Mouse (Mus musculus): ENCODE results near the gene Prkar2a. TPM values are rescaled to one million over a fixed set of nuclear protein-coding genes. Genes with fewer than 3 reads are reported as not detected.
A peak's percentile ranks its signal among the peaks of the same experiment; 100 is the strongest.

Gene Prkar2a
- polyA plus RNA-seq, 1 experiment from 2014 or later = 55.8 TPM

- peak overlapping the region; percentile 21 for H3K4me2 ChIP-seq
- H3K4me3 ChIP-seq (replicated peaks) = no peak overlapping the region
- no peak for ATAC-seq (ENCODE audit: low FRiP score)
- H3K27ac ChIP-seq = no peak overlapping the region
- 95% methylated on average over 2 of the region's 2 CpGs for WGBS
- no peak overlapping the region for H3K9ac ChIP-seq
- no peaks in the 10 kb centered on the region for H3K27me3 ChIP-seq
- H3K4me1 ChIP-seq = peaks cover 70% of the 10 kb centered on the region
- peaks cover 10% of the 10 kb centered on the region; the same call in 1 of the 2 replicates for H3K36me3 ChIP-seq (replicated peaks)
- H3K9me3 ChIP-seq = no peaks in the 10 kb centered on the region
Measured at GRCm38 (mm10) chr9:108787080-108787479, 98.0 kb downstream of the Prkar2a start.

GRCm38 (mm10) chr9:108788713-108789112 is 99.6 kb downstream of the Prkar2a start:
- 82% methylated on average over 3 of the region's 3 CpGs for WGBS
- ATAC-seq (ENCODE audit: low FRiP score) = no peak
- no peaks in the 10 kb centered on the region for H3K27me3 ChIP-seq
- H3K9me3 ChIP-seq = no peaks in the 10 kb centered on the region
- H3K4me3 ChIP-seq (replicated peaks) = no peak overlapping the region
- peaks cover 79% of the 10 kb centered on the region for H3K4me1 ChIP-seq
- no peak overlapping the region for H3K9ac ChIP-seq
- no peak overlapping the region for H3K27ac ChIP-seq
- no peak overlapping the region for H3K4me2 ChIP-seq
- H3K36me3 ChIP-seq (replicated peaks) = peaks cover 13% of the 10 kb centered on the region; the same call in 1 of the 2 replicates

- Histone ChIP-seq H3K27ac (no peak overlapping the region), H3K36me3 (replicated peaks) (peaks cover 24% of the 10 kb centered on the region), H3K4me1 (peaks cover 90% of the 10 kb centered on the region), H3K4me2 (no peak overlapping the region), H3K9me3 (no peaks in the 10 kb centered on the region), H3K4me3 (replicated peaks) (no peak overlapping the region), H3K9ac (no peak overlapping the region), H3K27me3 (no peaks in the 10 kb centered on the region)
- 91% methylated on average over 1 of the region's 1 CpGs for WGBS
- no peak for ATAC-seq (ENCODE audit: low FRiP score)
Measured at GRCm38 (mm10) chr9:108792307-108792706, 103.2 kb downstream of the Prkar2a start.

- Histone ChIP-seq H3K9me3 (no peaks in the 10 kb centered on the region), H3K4me1 (peaks cover 90% of the 10 kb centered on the region), H3K9ac (no peak overlapping the region), H3K27me3 (no peaks in the 10 kb centered on the region), H3K4me2 (no peak overlapping the region), H3K27ac (no peak overlapping the region), H3K4me3 (replicated peaks) (no peak overlapping the region), H3K36me3 (replicated peaks) (peaks cover 28% of the 10 kb centered on the region)
- ATAC-seq (ENCODE audit: low FRiP score) = no peak
- WGBS = 44% methylated on average over 3 of the region's 3 CpGs
Measured at GRCm38 (mm10) chr9:108792730-108793129, 103.6 kb downstream of the Prkar2a start.

- Histone ChIP-seq H3K36me3 (replicated peaks) (peaks cover 52% of the 10 kb centered on the region), H3K4me1 (peaks cover 66% of the 10 kb centered on the region), H3K4me2 (no peak overlapping the region), H3K27me3 (no peaks in the 10 kb centered on the region), H3K27ac (no peak overlapping the region), H3K9me3 (no peaks in the 10 kb centered on the region), H3K4me3 (replicated peaks) (no peak overlapping the region), H3K9ac (no peak overlapping the region)
- 68% methylated on average over 2 of the region's 2 CpGs for WGBS
- ATAC-seq (ENCODE audit: low FRiP score) = no peak
Measured at GRCm38 (mm10) chr9:108795281-108795680, 106.2 kb downstream of the Prkar2a start.

GRCm38 (mm10) chr9:108795762-108796161 is 106.6 kb downstream of the Prkar2a start:
- Histone ChIP-seq H3K9me3 (no peaks in the 10 kb centered on the region), H3K4me1 (peaks cover 66% of the 10 kb centered on the region), H3K9ac (peak overlapping the region; percentile 12; the same call in 1 of the 2 replicates), H3K27ac (peak overlapping the region; percentile 56), H3K4me2 (peak overlapping the region; percentile 31), H3K4me3 (replicated peaks) (peak overlapping the region; percentile 7), H3K36me3 (replicated peaks) (peaks cover 53% of the 10 kb centered on the region), H3K27me3 (no peaks in the 10 kb centered on the region)
- WGBS = 44% methylated on average over 11 of the region's 11 CpGs
- ATAC-seq (ENCODE audit: low FRiP score) = peak; percentile 63; the same call in 1 of the 2 replicates

- Histone ChIP-seq H3K4me3 (replicated peaks) (no peak overlapping the region), H3K36me3 (replicated peaks) (peaks cover 59% of the 10 kb centered on the region), H3K9ac (no peak overlapping the region), H3K27ac (0 out of 2 replicates have a peak overlapping the region, but pooled peaks have one; percentile 19), H3K9me3 (no peaks in the 10 kb centered on the region), H3K4me1 (peaks cover 60% of the 10 kb centered on the region), H3K27me3 (no peaks in the 10 kb centered on the region), H3K4me2 (peak overlapping the region; percentile 31)
- ATAC-seq (ENCODE audit: low FRiP score) = 0 out of 2 replicates have a peak, but pooled peaks have one; percentile 13
- WGBS = 65% methylated on average over 4 of the region's 4 CpGs
Measured at GRCm38 (mm10) chr9:108796351-108796981, 107.4 kb downstream of the Prkar2a start.

GRCm38 (mm10) chr9:108797477-108797876 is 108.4 kb downstream of the Prkar2a start:
- peak; percentile 37; the same call in 1 of the 2 replicates for ATAC-seq (ENCODE audit: low FRiP score)

GRCm38 (mm10) chr9:108798508-108799075 is 109.5 kb downstream of the Prkar2a start:
- Histone ChIP-seq H3K27ac (no peak overlapping the region), H3K4me1 (peaks cover 39% of the 10 kb centered on the region), H3K4me3 (replicated peaks) (no peak overlapping the region), H3K9ac (no peak overlapping the region), H3K4me2 (no peak overlapping the region), H3K27me3 (no peaks in the 10 kb centered on the region), H3K36me3 (replicated peaks) (peaks cover 71% of the 10 kb centered on the region), H3K9me3 (no peaks in the 10 kb centered on the region)
- no peak for ATAC-seq (ENCODE audit: low FRiP score)
- 90% methylated on average over 5 of the region's 5 CpGs for WGBS

More at GRCm38 (mm10) chr9:108797477-108797876, 108.4 kb downstream of the Prkar2a start:
- peaks cover 50% of the 10 kb centered on the region for H3K4me1 ChIP-seq
- no peak overlapping the region for H3K9ac ChIP-seq
- 0 out of 2 replicates have a peak overlapping the region, but pooled peaks have one; percentile 19 for H3K27ac ChIP-seq
- no peak overlapping the region for H3K4me3 ChIP-seq (replicated peaks)
- peaks cover 69% of the 10 kb centered on the region for H3K36me3 ChIP-seq (replicated peaks)
- no peak overlapping the region for H3K4me2 ChIP-seq
- 86% methylated on average over 7 of the region's 7 CpGs for WGBS
- no peaks in the 10 kb centered on the region for H3K27me3 ChIP-seq
- no peaks in the 10 kb centered on the region for H3K9me3 ChIP-seq

GRCm38 (mm10) chr9:108799564-108799963 is 110.5 kb downstream of the Prkar2a start:
- Histone ChIP-seq H3K4me1 (peaks cover 31% of the 10 kb centered on the region), H3K36me3 (replicated peaks) (peaks cover 75% of the 10 kb centered on the region), H3K4me3 (replicated peaks) (no peak overlapping the region), H3K9me3 (no peaks in the 10 kb centered on the region), H3K27me3 (no peaks in the 10 kb centered on the region), H3K9ac (no peak overlapping the region), H3K27ac (no peak overlapping the region), H3K4me2 (no peak overlapping the region)
- no peak for ATAC-seq (ENCODE audit: low FRiP score)
- 89% methylated on average over 3 of the region's 3 CpGs for WGBS
